Mouse (Mus musculus) kidney, postnatal 10 days (tissue): Measurements from ENCODE around the gene Dynlt1c.
"Not testable (repeated sequence)": the region's sequence is repeated elsewhere in the genome, so short reads cannot be mapped to it uniquely, and the experiment has no call there.

Source experiments
- DNase-seq: peaks from one replicate; pipeline ENCODE4 v3.0.0; 2021; ENCODE audit warnings: mixed read lengths

The Dynlt1c gene

GRCm38 (mm10) chr17:6620035-6620434 lies 18.6 kb downstream of the Dynlt1c start:
- not testable (repeated sequence) for DNase-seq

- not testable (repeated sequence) for DNase-seq
Observed at GRCm38 (mm10) chr17:6620730-6621451, 19.4 kb downstream of the Dynlt1c start.

- not testable (repeated sequence) for DNase-seq
Observed at GRCm38 (mm10) chr17:6621976-6622375, 20.5 kb downstream of the Dynlt1c start.

GRCm38 (mm10) chr17:6624926-6625558 lies 23.6 kb downstream of the Dynlt1c start:
- DNase-seq, result not testable (repeated sequence)

- not testable (repeated sequence) for DNase-seq
Observed at GRCm38 (mm10) chr17:6630398-6630797, 28.9 kb downstream of the Dynlt1c start.

- not testable (repeated sequence) for DNase-seq
Observed at GRCm38 (mm10) chr17:6632850-6633249, 31.4 kb downstream of the Dynlt1c start.

GRCm38 (mm10) chr17:6635781-6636180 lies 34.3 kb downstream of the Dynlt1c start:
- not testable (repeated sequence) for DNase-seq

GRCm38 (mm10) chr17:6636861-6637260 lies 35.4 kb downstream of the Dynlt1c start:
- peak; percentile 4 for DNase-seq

- DNase-seq, result not testable (repeated sequence)
Observed at GRCm38 (mm10) chr17:6637434-6637833, 36.0 kb downstream of the Dynlt1c start.

- not testable (repeated sequence) for DNase-seq
Observed at GRCm38 (mm10) chr17:6638444-6638843, 37.0 kb downstream of the Dynlt1c start.

GRCm38 (mm10) chr17:6639486-6639885 lies 38.0 kb downstream of the Dynlt1c start:
- not testable (repeated sequence) for DNase-seq

GRCm38 (mm10) chr17:6640044-6640637 lies 38.7 kb downstream of the Dynlt1c start:
- not testable (repeated sequence) for DNase-seq

- peak; percentile 15 for DNase-seq
Observed at GRCm38 (mm10) chr17:6640771-6641429, 39.4 kb downstream of the Dynlt1c start.

GRCm38 (mm10) chr17:6644210-6644609 lies 42.7 kb downstream of the Dynlt1c start:
- not testable (repeated sequence) for DNase-seq

- not testable (repeated sequence) for DNase-seq
Observed at GRCm38 (mm10) chr17:6644673-6645072, 43.2 kb downstream of the Dynlt1c start.

- DNase-seq, result not testable (repeated sequence)
Observed at GRCm38 (mm10) chr17:6645668-6646067, 44.2 kb downstream of the Dynlt1c start.

- not testable (repeated sequence) for DNase-seq
Observed at GRCm38 (mm10) chr17:6646841-6647240, 45.4 kb downstream of the Dynlt1c start.

GRCm38 (mm10) chr17:6647452-6647851 lies 46.0 kb downstream of the Dynlt1c start:
- not testable (repeated sequence) for DNase-seq

- DNase-seq, result peak; percentile 7
Observed at GRCm38 (mm10) chr17:6650904-6651565, 49.6 kb downstream of the Dynlt1c start.

- DNase-seq, result not testable (repeated sequence)
Observed at GRCm38 (mm10) chr17:6653341-6653946, 52.0 kb downstream of the Dynlt1c start.

- DNase-seq, result peak; percentile 78
Observed at GRCm38 (mm10) chr17:6655087-6655511, 53.6 kb downstream of the Dynlt1c start.
